Mouse (Mus musculus): Measurements from ENCODE around the gene Cbarp. TPM values are rescaled to one million over a fixed set of nuclear protein-coding genes. Genes with fewer than 3 reads are reported as not detected.

Cbarp gene
- polyA plus RNA-seq, 1 experiment from 2014 or later = 2.4 TPM

DNA sequence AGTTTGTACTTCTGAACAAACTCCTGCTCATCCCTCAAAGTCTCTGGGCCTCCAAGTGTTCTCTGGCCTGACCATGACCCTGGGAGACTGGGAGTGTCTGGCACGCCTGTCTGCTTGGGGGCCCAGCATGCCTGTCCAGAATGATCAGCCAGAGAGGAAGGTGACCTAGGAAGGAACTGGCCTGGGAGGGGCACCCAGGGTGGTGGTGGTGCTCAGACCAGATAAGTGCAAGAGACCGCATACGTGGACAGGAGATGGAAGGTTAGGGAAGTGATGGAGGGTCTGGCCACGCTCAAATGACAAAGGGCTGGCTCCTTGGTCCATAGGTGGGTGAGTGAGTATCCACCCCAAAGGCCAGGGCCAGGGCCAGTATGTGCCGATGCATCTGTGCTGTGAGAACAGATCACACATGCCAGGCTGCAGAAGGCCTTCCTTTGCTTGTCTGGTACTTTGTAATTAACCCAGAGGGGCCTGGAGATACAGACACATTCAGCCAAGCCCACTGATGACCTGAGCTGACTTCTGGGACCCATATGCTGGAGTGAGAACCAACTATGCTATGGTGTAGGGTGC lies 6.6 kb upstream of the Cbarp start:
- peaks cover 70% of the 10 kb centered on the region for H3K79me2 ChIP-seq (ENCODE audit: inconsistent target)
- peaks cover 12% of the 10 kb centered on the region for H3K36me3 ChIP-seq (ENCODE audit: inconsistent target)
- 87% methylated on average over 5 of the region's 5 CpGs for WGBS (ENCODE audit: missing documents)
- no peak overlapping the region for H3K4me3 ChIP-seq (ENCODE audit: inconsistent target)
- H3K27ac ChIP-seq = peak overlapping the region; percentile 93

DNA sequence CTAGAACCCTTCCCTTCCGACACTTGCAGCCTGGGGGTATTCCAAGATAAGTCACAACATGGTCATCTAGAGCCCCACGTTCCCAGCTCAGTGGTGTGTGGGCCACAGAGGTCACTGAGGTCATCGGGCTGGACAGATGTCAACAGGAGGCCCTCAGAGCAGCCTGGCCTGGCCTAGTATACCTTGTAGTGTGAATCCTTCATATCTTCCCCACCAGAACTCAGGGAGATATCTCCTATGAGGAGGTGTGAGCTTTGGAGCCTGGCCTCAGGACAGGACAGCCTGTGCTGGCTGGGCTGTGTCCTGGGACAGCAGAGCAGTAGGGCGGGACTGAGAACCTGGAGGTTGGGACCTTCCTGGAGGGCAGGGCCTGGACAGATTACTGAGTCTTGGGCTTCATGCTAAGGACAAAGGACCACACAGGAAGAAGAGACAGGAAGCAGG lies 6.0 kb upstream of the Cbarp start:
- Histone ChIP-seq H3K36me3 (ENCODE audit: inconsistent target) (peaks cover 12% of the 10 kb centered on the region), H3K79me2 (ENCODE audit: inconsistent target) (peaks cover 64% of the 10 kb centered on the region), H3K4me3 (ENCODE audit: inconsistent target) (no peak overlapping the region), H3K27ac (no peak overlapping the region)
- 93% methylated on average over 4 of the region's 4 CpGs for WGBS (ENCODE audit: missing documents)

DNA sequence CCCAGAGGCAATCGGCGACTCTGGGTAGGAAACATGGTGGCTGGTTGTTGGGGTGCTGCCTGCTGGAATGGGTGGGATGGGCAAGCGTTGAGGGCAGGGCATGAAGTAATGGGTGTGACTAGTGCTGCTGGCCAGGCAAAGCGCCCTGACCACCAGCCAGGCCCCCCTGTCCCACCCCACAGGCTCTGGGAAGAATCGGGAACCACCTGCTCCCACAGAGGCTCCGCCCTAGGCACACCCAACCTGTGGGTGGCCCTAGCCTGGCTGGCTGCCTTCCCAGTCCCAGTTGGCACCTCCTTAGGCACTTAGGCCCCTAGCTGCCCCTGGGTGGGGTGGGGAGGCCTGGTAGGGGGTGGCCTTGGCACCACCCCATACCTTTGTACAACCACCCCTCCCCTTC lies 5.3 kb upstream of the Cbarp start:
- H3K4me3 ChIP-seq (ENCODE audit: inconsistent target) = no peak overlapping the region
- WGBS (ENCODE audit: missing documents) = 74% methylated on average over 6 of the region's 6 CpGs

DNA sequence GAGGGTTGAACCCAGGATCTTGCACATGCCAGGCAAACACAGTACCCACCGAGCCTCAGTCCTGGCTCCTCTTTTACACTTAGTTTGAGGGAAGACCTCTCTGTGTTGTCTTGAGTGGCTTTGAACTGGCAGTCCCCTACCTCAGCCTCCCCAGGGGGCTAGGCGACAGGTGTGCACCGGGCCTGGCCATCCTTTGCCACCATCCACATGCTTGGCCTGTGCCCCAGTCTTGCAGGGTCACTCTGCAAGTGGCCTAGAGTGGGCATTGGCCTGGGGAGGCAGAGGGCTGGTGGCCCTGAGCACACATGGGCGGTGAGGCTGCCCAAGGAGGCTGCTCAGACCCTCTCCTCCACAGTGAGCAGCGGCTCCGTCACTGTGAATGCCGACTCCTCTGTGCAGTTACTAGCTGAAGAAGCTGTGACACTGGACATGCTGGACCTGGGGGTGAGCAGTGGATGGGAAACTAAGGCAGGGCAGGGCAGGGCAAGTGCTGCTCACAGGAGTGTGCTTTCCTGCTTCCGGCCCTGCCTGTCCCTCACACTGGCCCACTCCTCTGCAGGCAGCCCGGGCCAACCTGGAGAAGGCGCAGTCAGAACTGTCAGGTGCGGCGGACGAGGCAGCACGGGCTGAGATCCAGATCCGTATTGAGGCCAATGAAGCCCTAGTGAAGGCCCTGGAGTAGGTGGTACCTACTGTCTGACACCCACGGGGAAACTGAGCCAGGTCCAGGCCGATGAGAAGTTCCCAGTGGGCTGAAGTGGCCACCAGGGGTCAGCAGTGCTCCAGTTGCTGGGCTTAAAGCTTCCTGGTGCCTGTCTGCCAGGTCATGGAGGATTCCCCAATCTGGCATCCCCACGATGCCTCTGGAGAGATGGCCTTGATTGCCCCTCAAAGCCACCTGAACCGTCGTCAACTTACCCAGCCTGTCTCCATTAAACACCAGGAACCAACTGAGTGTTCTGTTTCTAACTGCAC lies 4.5 kb upstream of the Cbarp start:
- peaks cover 12% of the 10 kb centered on the region for H3K36me3 ChIP-seq (ENCODE audit: inconsistent target)
- 82% methylated on average over 20 of the region's 20 CpGs for WGBS (ENCODE audit: missing documents)
- no peak overlapping the region for H3K27ac ChIP-seq
- H3K79me2 ChIP-seq (ENCODE audit: inconsistent target) = peaks cover 51% of the 10 kb centered on the region
- no peak overlapping the region for H3K4me3 ChIP-seq (ENCODE audit: inconsistent target)

More for the DNA sequence above, 5.3 kb upstream of the Cbarp start:
- Histone ChIP-seq H3K79me2 (ENCODE audit: inconsistent target) (peaks cover 57% of the 10 kb centered on the region), H3K27ac (no peak overlapping the region), H3K36me3 (ENCODE audit: inconsistent target) (peaks cover 12% of the 10 kb centered on the region)

- WGBS (ENCODE audit: missing documents) = 93% methylated on average over 10 of the region's 12 CpGs
- no peak overlapping the region for H3K4me3 ChIP-seq (ENCODE audit: inconsistent target)
- H3K36me3 ChIP-seq (ENCODE audit: inconsistent target) = peaks cover 12% of the 10 kb centered on the region
- peaks cover 46% of the 10 kb centered on the region for H3K79me2 ChIP-seq (ENCODE audit: inconsistent target)
- no peak overlapping the region for H3K27ac ChIP-seq
Observed at GRCm38 (mm10) chr10:80144159-80144558, 3.5 kb upstream of the Cbarp start.

DNA sequence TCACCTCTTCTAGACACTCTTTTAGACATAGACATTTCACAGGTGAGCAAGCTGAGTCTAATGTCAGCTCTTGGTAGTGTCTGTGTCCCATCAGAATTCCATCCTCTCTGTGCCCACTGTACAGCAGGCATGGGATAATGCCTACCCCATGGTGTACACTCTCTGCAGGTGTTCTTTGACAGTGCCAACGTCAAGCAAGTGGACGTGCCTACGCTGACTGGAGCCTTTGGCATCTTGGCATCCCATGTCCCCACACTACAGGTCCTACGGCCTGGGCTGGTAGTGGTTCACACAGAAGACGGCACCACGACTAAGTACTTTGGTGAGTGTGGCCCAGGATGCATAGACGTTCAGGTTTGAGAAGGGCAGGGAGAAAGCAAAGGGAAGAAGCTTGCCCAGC lies 3.0 kb upstream of the Cbarp start:
- no peak overlapping the region for H3K27ac ChIP-seq
- peaks cover 12% of the 10 kb centered on the region for H3K36me3 ChIP-seq (ENCODE audit: inconsistent target)
- H3K4me3 ChIP-seq (ENCODE audit: inconsistent target) = no peak overlapping the region
- 89% methylated on average over 7 of the region's 7 CpGs for WGBS (ENCODE audit: missing documents)
- peaks cover 46% of the 10 kb centered on the region for H3K79me2 ChIP-seq (ENCODE audit: inconsistent target)

DNA sequence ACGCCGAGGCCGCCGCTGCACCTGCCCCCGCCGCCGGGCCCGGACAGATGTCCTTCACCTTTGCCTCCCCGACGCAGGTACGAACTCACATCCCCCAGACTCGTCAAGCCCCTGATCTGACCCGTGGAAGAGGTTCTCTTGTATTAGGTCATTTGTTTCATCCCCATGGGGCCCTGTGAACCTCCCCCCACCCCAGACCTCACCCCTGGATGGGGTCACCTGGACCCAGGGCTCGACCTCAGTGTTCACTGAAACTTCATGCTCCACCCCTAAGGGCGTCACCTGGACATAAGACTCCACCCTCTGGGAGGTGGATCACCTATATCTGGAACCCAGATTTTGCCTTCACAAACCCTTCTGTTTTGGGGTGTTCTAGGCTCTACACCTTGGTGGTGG lies 1.9 kb upstream of the Cbarp start:
- H3K79me2 ChIP-seq (ENCODE audit: inconsistent target) = peaks cover 46% of the 10 kb centered on the region
- peaks cover 12% of the 10 kb centered on the region for H3K36me3 ChIP-seq (ENCODE audit: inconsistent target)
- under 1% methylated on average over 15 of the region's 15 CpGs for WGBS (ENCODE audit: missing documents)
- H3K27ac ChIP-seq = peak overlapping the region; percentile 43
- peak overlapping the region; percentile 73 for H3K4me3 ChIP-seq (ENCODE audit: inconsistent target)

- H3K4me3 ChIP-seq (ENCODE audit: inconsistent target) = peak overlapping the region; percentile 73
- H3K27ac ChIP-seq = peak overlapping the region; percentile 13
- H3K79me2 ChIP-seq (ENCODE audit: inconsistent target) = peaks cover 46% of the 10 kb centered on the region
- WGBS (ENCODE audit: missing documents) = under 1% methylated on average over 43 of the region's 43 CpGs
- H3K36me3 ChIP-seq (ENCODE audit: inconsistent target) = peaks cover 12% of the 10 kb centered on the region
Observed at GRCm38 (mm10) chr10:80141786-80142529, 1.3 kb upstream of the Cbarp start.

- H3K79me2 ChIP-seq (ENCODE audit: inconsistent target) = peaks cover 39% of the 10 kb centered on the region
- peak overlapping the region; percentile 73; the same call in 1 of the 2 replicates for H3K4me3 ChIP-seq (ENCODE audit: inconsistent target)
- peak overlapping the region; percentile 35 for H3K27ac ChIP-seq
- under 1% methylated on average over 29 of the region's 29 CpGs for WGBS (ENCODE audit: missing documents)
- peaks cover 12% of the 10 kb centered on the region for H3K36me3 ChIP-seq (ENCODE audit: inconsistent target)
Observed at GRCm38 (mm10) chr10:80141243-80141642, 608 bp upstream of the Cbarp start.

DNA sequence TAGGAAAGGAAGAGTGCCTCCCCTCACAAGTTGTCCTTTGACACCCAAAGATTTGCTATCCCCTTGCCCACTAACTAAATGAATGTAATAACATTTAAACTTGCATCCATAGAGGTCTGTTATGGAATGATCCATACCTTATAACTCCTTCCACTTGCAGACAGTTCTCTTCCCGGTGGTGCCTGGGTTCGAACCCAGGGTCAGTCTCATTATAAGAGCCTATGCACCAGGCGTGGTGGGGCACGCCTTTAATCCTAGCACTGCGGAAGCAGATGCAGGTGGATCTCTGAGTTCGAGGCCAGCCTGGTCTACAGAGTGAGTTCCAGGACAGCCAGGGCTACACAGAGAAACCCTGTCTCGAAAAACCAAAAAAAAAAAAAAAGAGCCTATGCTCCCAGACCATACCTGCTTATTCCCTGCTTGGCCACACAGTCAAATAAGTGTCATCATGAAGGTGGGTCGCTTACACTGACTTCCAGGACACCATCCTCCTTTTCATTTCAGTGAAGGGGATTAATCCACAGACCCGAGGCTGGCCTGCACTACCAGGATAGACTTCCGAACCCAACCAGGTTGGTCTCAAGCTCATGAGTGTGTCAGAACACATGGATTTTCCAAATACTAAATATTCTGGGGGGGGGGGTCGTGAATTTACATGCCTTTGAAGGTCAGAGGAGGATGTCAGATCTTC lies 515 bp downstream of the Cbarp start:
- no peak overlapping the region for H3K4me3 ChIP-seq (ENCODE audit: inconsistent target)
- whole genome bisulfite sequencing (ENCODE audit: missing documents) = 87% methylated on average over 11 of the region's 11 CpGs
- H3K27ac ChIP-seq = no peak overlapping the region
- peaks cover 28% of the 10 kb centered on the region for H3K79me2 ChIP-seq (ENCODE audit: inconsistent target)
- H3K36me3 ChIP-seq (ENCODE audit: inconsistent target) = peaks cover 12% of the 10 kb centered on the region

GRCm38 (mm10) chr10:80139439-80139775 lies 1.2 kb downstream of the Cbarp start:
- Histone ChIP-seq H3K79me2 (ENCODE audit: inconsistent target) (peaks cover 21% of the 10 kb centered on the region), H3K4me3 (ENCODE audit: inconsistent target) (no peak overlapping the region; the same call in 1 of the 2 replicates), H3K36me3 (ENCODE audit: inconsistent target) (peaks cover 6% of the 10 kb centered on the region), H3K27ac (no peak overlapping the region)
- 2% methylated on average over 10 of the region's 10 CpGs for WGBS (ENCODE audit: missing documents)

DNA sequence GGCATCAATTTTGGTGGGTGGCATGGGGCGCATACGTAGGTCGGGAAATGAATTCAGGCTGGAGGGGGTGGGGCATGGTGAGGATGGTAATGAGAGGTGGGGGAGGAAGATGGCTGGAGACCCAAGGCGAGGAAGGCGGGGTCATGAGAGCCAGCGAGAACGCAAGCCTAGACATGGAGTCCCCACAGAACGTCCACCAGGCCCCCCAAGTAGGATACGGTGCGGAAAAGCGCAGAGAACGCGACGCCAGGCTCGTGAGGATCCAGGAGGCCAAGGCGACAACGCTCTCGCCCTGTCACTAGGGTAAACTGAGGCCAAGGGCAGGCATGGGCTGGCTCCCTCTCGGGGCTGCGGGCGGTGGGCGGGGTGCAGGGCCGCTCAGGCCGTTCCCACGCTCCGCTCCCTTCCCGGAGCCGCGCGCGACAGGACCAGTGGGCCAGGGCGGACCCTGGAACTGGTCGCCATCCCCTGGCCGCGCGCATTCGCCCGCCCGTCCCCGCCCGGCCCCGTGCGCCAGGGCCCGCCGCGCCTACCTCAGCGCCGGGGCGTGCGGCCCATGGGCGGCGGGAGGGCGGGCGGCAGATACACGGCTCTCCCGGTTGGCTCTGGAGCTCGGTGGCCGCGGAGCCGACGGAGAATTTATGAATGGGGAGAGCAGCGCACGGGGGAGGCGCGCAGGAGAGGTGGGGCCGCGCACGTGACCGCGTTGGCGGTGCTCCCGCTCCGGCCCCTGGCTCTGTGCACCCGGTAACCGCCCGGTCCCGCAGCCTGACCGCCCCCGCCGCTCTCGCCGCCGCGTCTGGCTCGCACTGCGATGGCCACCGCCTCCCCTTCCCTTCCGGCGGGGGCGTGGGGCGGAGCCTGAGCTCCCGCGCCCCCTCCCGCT lies 1.8 kb downstream of the Cbarp start, which contains the start of gene Atp5d:
TSS of gene Atp5d (plus strand) at position 80 of the 886 bp plus-strand sequence.
- Histone ChIP-seq H3K27ac (no peak within 1 kb of the TSS), H3K4me3 (ENCODE audit: inconsistent target) (no peak within 1 kb of the TSS; the same call in 1 of the 2 replicates), H3K36me3 (ENCODE audit: inconsistent target) (no peaks in the 10 kb centered on the region; the same call in 1 of the 2 replicates), H3K79me2 (ENCODE audit: inconsistent target) (peaks cover 15% of the 10 kb centered on the region)
- 2% methylated on average over 79 of the region's 94 CpGs for WGBS (ENCODE audit: missing documents)
